ENCODE assay signal across 11 mouse cellular contexts in genomic region chr17:25794998-25795397, GRCm38 (mm10). TPM values are rescaled to one million over a fixed set of nuclear protein-coding genes. Genes with fewer than 3 reads are reported as not detected.
DNase-seq lines count a peak whose midpoint lies in the region; ATAC-seq lines count a peak whose summit lies in the region.
"Had no signal": no experiment of that assay in that cellular context is flagged by ENCODE, and none has a peak within 500 bp of the region (broad histone marks: within the 10 kb centered on the region; RNA-seq: fewer than 3 reads in every experiment).

No protein-coding gene starts in this region.

- 0 out of 2 replicates have a peak overlapping the region, but pooled peaks have one; percentile 78 for H3K9ac ChIP-seq in kidney, embryonic 14.5 days (ENCODE audit: low read depth, low read length)
- H3K9ac ChIP-seq in embryonic facial prominence, embryonic 12.5 days = peak overlapping the region; percentile 68
- peak overlapping the region; percentile 47 for H3K9ac ChIP-seq in hindbrain, embryonic 14.5 days
- no peak overlapping the region for H3K9ac ChIP-seq in midbrain, embryonic 15.5 days

- H3K27ac ChIP-seq in kidney, embryonic 14.5 days (ENCODE audit: low read depth, low read length) = peak overlapping the region; percentile 7; the same call in 1 of the 2 replicates
- peak overlapping the region; percentile 42; the same call in 1 of the 2 replicates for H3K27ac ChIP-seq in embryonic facial prominence, embryonic 12.5 days
- H3K27ac ChIP-seq in hindbrain, embryonic 14.5 days = peak overlapping the region; percentile 40
- H3K27ac ChIP-seq in midbrain, embryonic 15.5 days = peak overlapping the region; percentile 59; the same call in 1 of the 2 replicates

- WGBS in kidney, embryonic 14.5 days = 74% methylated on average over 17 of the region's 17 CpGs
- WGBS in embryonic facial prominence, embryonic 12.5 days = 71% methylated on average over 17 of the region's 17 CpGs
- 39% methylated on average over 17 of the region's 17 CpGs for whole genome bisulfite sequencing in hindbrain, embryonic 14.5 days
- 39% methylated on average over 17 of the region's 17 CpGs for WGBS in midbrain, embryonic 15.5 days

- DNase-seq in kidney, adult 18-20 months = no peak
- no peak for DNase-seq in hindbrain, embryonic 14.5 days (ENCODE audit: low spot score)
- no peak for DNase-seq in retina, postnatal 1 day
- DNase-seq: adrenal gland, postnatal 10 days; thymus, adult 18-20 months had no signal

- H3K4me2 ChIP-seq in kidney, embryonic 14.5 days (replicated peaks; ENCODE audit: low read depth, low read length) = peak overlapping the region; percentile 99
- H3K4me2 ChIP-seq in embryonic facial prominence, embryonic 12.5 days (replicated peaks) = peak overlapping the region; percentile 95
- H3K4me2 ChIP-seq in hindbrain, embryonic 14.5 days (replicated peaks) = peak overlapping the region; percentile 70
- peak overlapping the region; percentile 92 for H3K4me2 ChIP-seq in midbrain, embryonic 15.5 days

- H3K27me3 ChIP-seq in kidney, embryonic 14.5 days (ENCODE audit: control insufficient read depth, insufficient read depth, low read length) = no peaks in the 10 kb centered on the region
- H3K27me3 ChIP-seq in embryonic facial prominence, embryonic 12.5 days = no peaks in the 10 kb centered on the region
- no peaks in the 10 kb centered on the region for H3K27me3 ChIP-seq in hindbrain, embryonic 14.5 days (ENCODE audit: control insufficient read depth, insufficient read depth, low read length)
- H3K27me3 ChIP-seq in midbrain, embryonic 15.5 days (replicated peaks) = no peaks in the 10 kb centered on the region; the same call in 1 of the 2 replicates

- ATAC-seq in kidney, embryonic 14.5 days (ENCODE audit: low FRiP score, low TSS enrichment) = no peak
- ATAC-seq in embryonic facial prominence, embryonic 12.5 days (ENCODE audit: insufficient number of reproducible peaks, insufficient read depth, low FRiP score, low TSS enrichment) = no peak
- ATAC-seq in hindbrain, embryonic 14.5 days (ENCODE audit: low FRiP score) = no peak
- no peak for ATAC-seq in midbrain, embryonic 15.5 days (replicated peaks)
- ATAC-seq in activated CD4-positive, CD25-positive, alpha-beta regulatory T cell, adult 4 months = no peak
- no peak for ATAC-seq in megakaryocyte progenitor cell, adult 5-6 weeks (replicated peaks; ENCODE audit: poor library complexity)

- H3K36me3 ChIP-seq in kidney, embryonic 14.5 days (ENCODE audit: control insufficient read depth, insufficient read depth, low read length) = peaks cover 6% of the 10 kb centered on the region
- no peaks in the 10 kb centered on the region; the same call in 1 of the 2 replicates for H3K36me3 ChIP-seq in embryonic facial prominence, embryonic 12.5 days
- H3K36me3 ChIP-seq in hindbrain, embryonic 14.5 days (replicated peaks; ENCODE audit: control insufficient read depth, insufficient read depth) = 0 out of 2 replicates have a peak, but pooled peaks cover under 1% of the 10 kb centered on the region
- no peaks in the 10 kb centered on the region for H3K36me3 ChIP-seq in midbrain, embryonic 15.5 days (replicated peaks)

- no peak overlapping the region; the same call in 1 of the 2 replicates for H3K4me3 ChIP-seq in kidney, embryonic 14.5 days (ENCODE audit: low read length)
- peak overlapping the region; percentile 86; the same call in 1 of the 2 replicates for H3K4me3 ChIP-seq in embryonic facial prominence, embryonic 12.5 days
- peak overlapping the region; percentile 49 for H3K4me3 ChIP-seq in hindbrain, embryonic 14.5 days (replicated peaks; ENCODE audit: low read length)
- 0 out of 2 replicates have a peak overlapping the region, but pooled peaks have one; percentile 57 for H3K4me3 ChIP-seq in midbrain, embryonic 15.5 days

- H3K9me3 ChIP-seq in kidney, embryonic 14.5 days (ENCODE audit: control insufficient read depth, low read length) = no peaks in the 10 kb centered on the region
- no peaks in the 10 kb centered on the region for H3K9me3 ChIP-seq in embryonic facial prominence, embryonic 12.5 days
- no peaks in the 10 kb centered on the region for H3K9me3 ChIP-seq in hindbrain, embryonic 14.5 days (ENCODE audit: control insufficient read depth, low read length)
- H3K9me3 ChIP-seq in midbrain, embryonic 15.5 days = no peaks in the 10 kb centered on the region

- peaks cover 50% of the 10 kb centered on the region for H3K4me1 ChIP-seq in kidney, embryonic 14.5 days (ENCODE audit: control insufficient read depth, insufficient read depth, low read length)
- H3K4me1 ChIP-seq in embryonic facial prominence, embryonic 12.5 days = peaks cover 43% of the 10 kb centered on the region
- peaks cover 26% of the 10 kb centered on the region for H3K4me1 ChIP-seq in hindbrain, embryonic 14.5 days (replicated peaks; ENCODE audit: control insufficient read depth, insufficient read depth, low read length)
- H3K4me1 ChIP-seq in midbrain, embryonic 15.5 days = peaks cover 55% of the 10 kb centered on the region

RNA-seq across cellular contexts. Expression of gene AC134908.4, which starts 0.5 kb away (rescaled TPM):
- polyA plus RNA-seq in kidney, embryonic 14.5 days (2014; fragmentation: Nextera tagmentation; extraction: Ambion mirVana) = not detected in 2 replicates
- not detected in 2 replicates for polyA plus RNA-seq in embryonic facial prominence, embryonic 12.5 days (2016; fragmentation: Nextera tagmentation; extraction: Ambion mirVana)
- not detected in 2 replicates for polyA plus RNA-seq in hindbrain, embryonic 14.5 days (2014; fragmentation: Nextera tagmentation; extraction: Ambion mirVana)
- 1.3 TPM in 1 of 2 replicates, not detected in the other for polyA plus RNA-seq in midbrain, embryonic 15.5 days (2015; fragmentation: Nextera tagmentation; extraction: Ambion mirVana)
- polyA plus RNA-seq in activated CD4-positive, CD25-positive, alpha-beta regulatory T cell, adult 4 months (2017; shearing (Covaris generic)) = not detected
- 1.8 TPM in 1 of 2 replicates, not detected in the other for total RNA-seq in megakaryocyte progenitor cell, adult 5-6 weeks (2015)
- not detected in 2 replicates for total RNA-seq in megakaryocyte progenitor cell, adult 5-6 weeks (2017)
- polyA plus RNA-seq: heart, embryonic 14.5 days had no signal

RNA-seq across cellular contexts. Expression of gene Metrn, which starts 1.9 kb away (rescaled TPM):
- polyA plus RNA-seq in kidney, embryonic 14.5 days (2014; fragmentation: Nextera tagmentation; extraction: Ambion mirVana) = 8.2 and 28.6 TPM in 2 replicates
- polyA plus RNA-seq in embryonic facial prominence, embryonic 12.5 days (2016; fragmentation: Nextera tagmentation; extraction: Ambion mirVana) = 58.7 and 65.9 TPM in 2 replicates
- 11.8 and 15.1 TPM in 2 replicates for polyA plus RNA-seq in hindbrain, embryonic 14.5 days (2014; fragmentation: Nextera tagmentation; extraction: Ambion mirVana)
- polyA plus RNA-seq in midbrain, embryonic 15.5 days (2015; fragmentation: Nextera tagmentation; extraction: Ambion mirVana) = 32.6 and 36.3 TPM in 2 replicates
- 1 to 10 TPM; 2.2 to 4.6 TPM for polyA plus RNA-seq in activated CD4-positive, CD25-positive, alpha-beta regulatory T cell, adult 4 months (2017; shearing (Covaris generic))
- 4.5 and 9.7 TPM in 2 replicates for total RNA-seq in megakaryocyte progenitor cell, adult 5-6 weeks (2015)
- 26.8 and 29.5 TPM in 2 replicates for total RNA-seq in megakaryocyte progenitor cell, adult 5-6 weeks (2017)

RNA-seq across cellular contexts. Expression of gene Fam173a, which starts 2.3 kb away (rescaled TPM):
- 90.2 and 111 TPM in 2 replicates for polyA plus RNA-seq in kidney, embryonic 14.5 days (2014; fragmentation: Nextera tagmentation; extraction: Ambion mirVana)
- 72.0 and 77.0 TPM in 2 replicates for polyA plus RNA-seq in embryonic facial prominence, embryonic 12.5 days (2016; fragmentation: Nextera tagmentation; extraction: Ambion mirVana)
- polyA plus RNA-seq in hindbrain, embryonic 14.5 days (2014; fragmentation: Nextera tagmentation; extraction: Ambion mirVana) = 77.6 and 91.6 TPM in 2 replicates
- polyA plus RNA-seq in midbrain, embryonic 15.5 days (2015; fragmentation: Nextera tagmentation; extraction: Ambion mirVana) = 92.6 and 93.7 TPM in 2 replicates
- polyA plus RNA-seq in activated CD4-positive, CD25-positive, alpha-beta regulatory T cell, adult 4 months (2017; shearing (Covaris generic)) = 100 to 1,000 TPM; 196 to 238 TPM
- total RNA-seq in megakaryocyte progenitor cell, adult 5-6 weeks (2015) = 113 and 126 TPM in 2 replicates
- 29.3 and 38.2 TPM in 2 replicates for total RNA-seq in megakaryocyte progenitor cell, adult 5-6 weeks (2017)

RNA-seq across cellular contexts. Expression of gene Ccdc78, which starts 8.6 kb away (rescaled TPM):
- polyA plus RNA-seq in kidney, embryonic 14.5 days (2014; fragmentation: Nextera tagmentation; extraction: Ambion mirVana) = 0.32 and 0.41 TPM in 2 replicates
- polyA plus RNA-seq in embryonic facial prominence, embryonic 12.5 days (2016; fragmentation: Nextera tagmentation; extraction: Ambion mirVana) = 0.18 and 0.29 TPM in 2 replicates
- polyA plus RNA-seq in hindbrain, embryonic 14.5 days (2014; fragmentation: Nextera tagmentation; extraction: Ambion mirVana) = 0.41 TPM in 1 of 2 replicates, not detected in the other
- polyA plus RNA-seq in midbrain, embryonic 15.5 days (2015; fragmentation: Nextera tagmentation; extraction: Ambion mirVana) = 0.24 and 0.44 TPM in 2 replicates
- polyA plus RNA-seq in activated CD4-positive, CD25-positive, alpha-beta regulatory T cell, adult 4 months (2017; shearing (Covaris generic)) = under 1 TPM in 1 of 2 experiments, not detected in 1; 0.62 TPM
- total RNA-seq in megakaryocyte progenitor cell, adult 5-6 weeks (2015) = 0.05 TPM in 1 of 2 replicates, not detected in the other
- total RNA-seq in megakaryocyte progenitor cell, adult 5-6 weeks (2017) = 0.20 and 0.21 TPM in 2 replicates
- total RNA-seq: adrenal gland, postnatal 10 days had no signal
- polyA plus RNA-seq: heart, embryonic 14.5 days had no signal

RNA-seq across cellular contexts. Expression of gene Haghl, which starts 9.5 kb away (rescaled TPM):
- 75.4 and 75.6 TPM in 2 replicates for polyA plus RNA-seq in kidney, embryonic 14.5 days (2014; fragmentation: Nextera tagmentation; extraction: Ambion mirVana)
- 93.0 and 95.4 TPM in 2 replicates for polyA plus RNA-seq in embryonic facial prominence, embryonic 12.5 days (2016; fragmentation: Nextera tagmentation; extraction: Ambion mirVana)
- 116 and 138 TPM in 2 replicates for polyA plus RNA-seq in hindbrain, embryonic 14.5 days (2014; fragmentation: Nextera tagmentation; extraction: Ambion mirVana)
- polyA plus RNA-seq in midbrain, embryonic 15.5 days (2015; fragmentation: Nextera tagmentation; extraction: Ambion mirVana) = 160 TPM in 2 replicates
- 10 to 100 TPM; 27.2 to 30.3 TPM for polyA plus RNA-seq in activated CD4-positive, CD25-positive, alpha-beta regulatory T cell, adult 4 months (2017; shearing (Covaris generic))
- total RNA-seq in megakaryocyte progenitor cell, adult 5-6 weeks (2015) = 10.9 and 13.4 TPM in 2 replicates
- 15.2 and 18.8 TPM in 2 replicates for total RNA-seq in megakaryocyte progenitor cell, adult 5-6 weeks (2017)

Comparison
In these comparisons a context has a peak if more than half of its experiments do, and no peak if none do; other contexts are left out.
1. H3K27ac ChIP-seq: peak in every context shown above with its lines; median percentile 59 in midbrain, embryonic 15.5 days; 42 in embryonic facial prominence, embryonic 12.5 days; 40 in hindbrain, embryonic 14.5 days; 7 in kidney, embryonic 14.5 days.